Mouse (Mus musculus) telencephalon, adult 2 months (tissue): Measurements from ENCODE around the gene Rsph10b.

Experiments used
- DNase-seq: peaks from one replicate; pipeline ENCODE4 v3.0.0-alpha.2; 2011; ENCODE audit warnings: low read depth, low spot score

The Rsph10b gene

DNA sequence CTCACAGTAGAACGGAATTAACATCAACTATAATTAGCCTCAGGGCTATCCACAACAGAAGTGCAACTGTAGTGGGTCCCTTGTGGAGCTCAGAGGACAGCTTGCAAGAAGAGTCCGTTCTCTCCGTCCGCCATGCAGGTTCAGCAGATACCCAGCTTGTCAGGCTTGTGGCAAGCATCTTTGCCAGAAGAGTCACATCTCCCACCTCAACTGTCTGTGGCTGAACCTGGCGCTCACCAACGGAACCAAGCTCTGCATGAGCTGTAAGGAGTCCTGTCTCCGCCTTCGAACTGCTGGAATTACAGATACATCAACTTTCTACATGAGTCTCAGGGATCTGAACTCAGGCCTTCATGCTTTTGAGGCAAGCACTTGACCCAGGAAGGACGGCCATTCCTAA is 3.3 kb downstream of the Rsph10b start:
- DNase-seq: no peak

DNA sequence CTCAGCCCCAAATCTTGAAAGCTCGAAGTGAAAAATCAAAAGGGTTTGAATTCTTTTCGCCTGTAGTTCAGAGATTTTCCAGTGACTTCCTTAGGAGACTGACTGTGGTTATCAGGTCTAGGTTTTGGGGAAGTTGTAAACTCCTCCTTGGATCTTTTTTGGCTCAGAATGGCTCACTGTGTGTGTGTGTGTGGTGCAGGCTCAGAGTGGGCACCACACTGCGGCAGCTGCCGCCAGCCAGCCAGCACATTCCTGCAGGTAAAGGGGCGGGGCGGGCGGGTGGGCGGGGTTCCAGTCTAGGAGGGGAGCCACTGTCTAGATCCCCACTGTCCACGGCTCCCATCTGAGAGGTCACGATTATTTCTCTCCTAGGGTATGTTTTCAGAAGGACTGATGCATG is 8.8 kb downstream of the Rsph10b start:
- DNase-seq: peak; percentile 31

- DNase-seq: peak; percentile 98
Observed at GRCm38 (mm10) chr5:143943231-143944125, 10.6 kb downstream of the Rsph10b start.

DNA sequence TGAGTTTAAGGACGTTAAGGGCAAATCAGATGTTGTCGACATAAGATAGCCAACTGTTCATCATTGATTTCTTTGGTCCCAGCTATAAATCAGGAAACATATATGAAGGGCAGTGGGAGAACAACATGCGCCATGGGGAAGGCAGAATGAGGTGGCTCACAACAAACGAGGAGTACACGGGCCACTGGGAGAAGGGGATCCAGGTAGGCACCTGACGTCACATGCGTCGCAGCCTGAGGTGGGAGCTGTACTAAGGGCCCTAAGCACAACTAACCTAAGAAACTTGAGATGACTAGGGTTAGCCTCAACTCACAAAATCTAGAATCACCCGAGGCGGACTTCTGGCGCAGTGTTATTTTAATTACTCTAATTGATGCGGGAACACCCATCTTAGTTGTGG is 15.5 kb downstream of the Rsph10b start:
- no peak for DNase-seq

GRCm38 (mm10) chr5:143950016-143950415 is 17.2 kb downstream of the Rsph10b start:
- no peak for DNase-seq

- no peak for DNase-seq
Observed at GRCm38 (mm10) chr5:143957101-143957500, 24.3 kb downstream of the Rsph10b start.

- DNase-seq: no peak
Observed at GRCm38 (mm10) chr5:143959551-143959950, 26.7 kb downstream of the Rsph10b start.

- no peak for DNase-seq
Observed at GRCm38 (mm10) chr5:143961176-143961575, 28.3 kb downstream of the Rsph10b start.

DNA sequence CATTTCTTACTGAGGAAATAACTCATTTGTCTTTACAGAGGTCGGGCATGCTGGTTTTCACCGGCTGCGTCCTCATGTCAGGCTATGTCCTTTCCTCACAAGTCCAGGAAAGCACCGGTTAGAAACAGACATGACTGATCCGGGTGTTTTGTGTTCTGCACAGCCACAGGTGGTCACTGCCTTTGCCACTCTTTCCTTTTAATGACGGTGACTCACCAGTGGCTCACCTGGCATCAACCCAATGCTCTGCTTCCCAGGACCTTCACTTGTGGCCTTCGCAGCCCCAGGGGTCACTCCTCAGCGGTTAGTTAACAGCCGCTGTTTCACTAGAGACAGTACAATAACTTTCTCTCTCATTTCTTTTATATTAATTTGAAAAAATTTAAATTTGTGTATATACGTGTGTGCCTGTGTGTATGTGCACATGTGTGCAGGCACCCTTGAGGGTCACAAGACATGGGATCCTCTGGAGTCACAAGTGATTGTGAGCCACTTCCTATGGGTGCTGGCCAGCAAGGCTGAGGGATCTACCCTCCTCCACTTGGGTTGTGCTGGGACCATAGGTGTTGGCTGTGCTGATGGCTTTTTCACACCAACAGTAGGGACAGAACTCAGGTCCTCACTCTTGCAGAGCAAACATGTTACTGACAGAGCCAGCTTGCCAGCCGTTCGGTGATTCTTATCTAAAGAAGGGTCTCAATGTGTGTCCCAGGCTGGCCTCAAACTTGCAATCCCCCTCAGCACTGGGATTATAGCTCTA is 32.9 kb downstream of the Rsph10b start:
- DNase-seq: no peak

- no peak for DNase-seq
Observed at GRCm38 (mm10) chr5:143966671-143967070, 33.8 kb downstream of the Rsph10b start.

- DNase-seq: no peak
Observed at GRCm38 (mm10) chr5:143972628-143973027, 39.8 kb downstream of the Rsph10b start.

GRCm38 (mm10) chr5:143974931-143975630 is 42.2 kb downstream of the Rsph10b start:
- DNase-seq: peak; percentile 39

DNA sequence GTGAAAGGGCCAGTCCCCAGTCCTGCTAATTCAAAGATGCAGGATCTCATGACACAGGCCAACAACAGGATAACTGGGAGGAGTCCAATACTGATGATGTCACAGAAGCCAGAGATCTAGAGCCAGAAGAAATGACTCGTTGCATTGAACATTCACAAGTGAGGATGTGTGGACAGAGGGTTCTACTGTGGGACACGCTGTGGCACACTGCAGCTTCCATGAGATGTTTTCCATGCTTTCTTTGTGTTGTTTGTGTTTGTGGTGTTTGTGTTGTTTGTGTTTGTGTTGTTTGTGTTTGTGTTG is 42.7 kb downstream of the Rsph10b start:
- no peak for DNase-seq

- no peak for DNase-seq
Observed at GRCm38 (mm10) chr5:143976232-143976631, 43.4 kb downstream of the Rsph10b start.

- DNase-seq: no peak
Observed at GRCm38 (mm10) chr5:143976726-143977431, 44.0 kb downstream of the Rsph10b start.

DNA sequence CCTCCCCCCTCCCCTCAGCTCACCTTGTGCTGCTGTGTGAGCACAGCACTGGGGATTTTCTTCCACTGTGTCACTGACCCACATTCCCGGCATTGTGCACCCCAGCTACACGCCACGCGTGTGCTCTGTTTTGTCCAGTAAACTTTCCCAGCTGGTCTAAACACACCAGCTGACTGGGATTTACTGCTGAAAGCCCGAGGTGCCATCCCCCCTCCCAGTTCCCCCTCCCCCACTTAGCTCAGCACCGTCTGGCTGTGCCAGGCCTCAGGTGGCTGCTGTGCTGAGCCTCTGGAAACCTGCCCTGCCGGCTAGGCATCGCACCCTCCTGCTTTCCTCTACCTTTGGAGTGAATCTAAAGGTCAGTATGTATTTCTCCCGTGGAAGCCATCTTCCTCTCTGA is 48.0 kb downstream of the Rsph10b start:
- no peak for DNase-seq

DNA sequence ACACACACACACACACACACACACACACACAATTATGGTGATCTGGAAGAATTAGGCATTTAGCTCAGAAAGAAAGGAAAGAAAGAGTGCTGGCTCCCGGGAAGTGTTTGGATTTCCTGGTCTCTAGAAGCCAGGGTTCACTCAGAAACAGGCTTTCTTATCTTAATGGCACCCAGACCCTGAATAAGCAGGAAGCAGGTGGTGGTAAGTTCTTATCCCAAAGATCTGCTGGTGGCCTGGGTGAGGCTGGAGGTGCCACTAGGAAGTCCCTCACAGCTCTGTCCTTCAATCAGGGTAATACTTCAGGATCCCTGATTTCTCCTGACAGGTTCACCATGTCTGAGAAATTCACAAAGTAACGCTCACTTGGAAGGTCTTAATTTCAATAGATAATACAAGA is 49.5 kb downstream of the Rsph10b start:
- DNase-seq: no peak

DNA sequence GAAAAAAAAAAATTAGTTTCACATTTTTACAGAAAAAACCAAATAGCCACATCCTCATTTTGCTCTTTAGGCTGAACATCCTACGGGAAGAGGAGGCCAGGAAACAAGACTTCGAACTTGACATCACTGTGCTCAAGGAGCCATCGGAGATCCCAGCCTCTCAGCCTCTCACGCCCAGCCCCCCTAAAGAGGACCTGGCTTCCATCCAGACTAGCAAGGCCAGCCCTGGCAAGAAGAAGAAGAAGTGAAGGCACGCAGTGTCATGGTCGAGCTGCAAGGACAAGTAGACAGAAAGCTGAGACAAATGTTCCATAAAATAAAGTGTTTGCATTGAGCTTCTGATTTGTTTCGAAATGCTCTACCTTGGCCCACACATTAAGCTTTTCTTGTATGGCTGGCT is 52.5 kb downstream of the Rsph10b start:
- no peak for DNase-seq

DNA sequence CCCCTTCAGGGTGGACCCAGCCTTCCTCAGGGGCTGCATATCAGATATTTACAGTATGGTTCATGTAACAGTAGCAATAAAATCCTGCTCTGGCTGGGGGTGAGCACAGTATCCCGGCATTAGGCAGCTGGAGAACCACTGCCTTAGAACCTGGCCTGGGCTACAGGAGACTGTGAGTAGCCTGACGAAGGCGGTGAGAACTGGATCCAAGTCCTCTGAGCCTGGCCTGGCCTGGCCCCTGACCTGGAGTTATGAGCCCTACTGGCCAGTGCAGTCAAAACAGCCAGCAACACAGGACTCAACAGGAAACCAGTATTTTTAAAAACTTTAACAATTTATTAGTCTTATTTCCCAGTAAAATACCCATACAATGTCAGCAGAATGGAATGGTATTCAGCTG is 54.8 kb downstream of the Rsph10b start:
- no peak for DNase-seq

GRCm38 (mm10) chr5:143989046-143989445 is 56.2 kb downstream of the Rsph10b start:
- no peak for DNase-seq

GRCm38 (mm10) chr5:143990086-143990485 is 57.3 kb downstream of the Rsph10b start:
- no peak for DNase-seq

- no peak for DNase-seq
Observed at GRCm38 (mm10) chr5:143992661-143993060, 59.8 kb downstream of the Rsph10b start.
